ENCODE assay signal across 13 mouse cellular contexts in the genomic region with DNA sequence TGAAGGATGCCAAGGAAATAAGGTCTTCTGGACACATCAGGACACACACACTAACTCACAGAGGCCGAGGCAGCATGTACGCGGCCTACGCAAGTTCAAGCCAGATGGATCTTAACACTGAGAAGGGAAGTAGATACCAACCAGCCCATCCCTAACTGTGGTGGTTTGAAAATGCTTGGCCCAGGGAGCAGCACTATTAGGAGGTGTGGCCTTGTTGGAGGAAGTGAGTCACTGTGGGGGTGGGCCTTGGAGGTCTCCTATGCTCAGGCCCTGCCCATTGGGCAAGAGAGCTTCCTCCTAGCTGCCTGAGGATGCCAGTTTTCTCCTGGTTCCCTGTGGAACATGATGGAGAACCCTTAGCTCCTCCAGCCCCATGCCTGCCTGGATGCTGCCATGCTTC.
"Had no signal": no experiment of that assay in that cellular context is flagged by ENCODE, and none has a peak within 500 bp of the region (broad histone marks: within the 10 kb centered on the region; RNA-seq: fewer than 3 reads in every experiment).

No protein-coding gene starts in this region.

- DNase-seq: lung, embryonic 14.5 days; lung, postnatal 10 days; lung, postnatal 4 days; midbrain, embryonic 14.5 days; retina, postnatal 1 day; right cerebral cortex, adult 18-20 months; right cerebral cortex, postnatal 25 days; right cerebral cortex, postnatal 4 days; spleen, adult 18-20 months; thymus, adult 18-20 months; thymus, postnatal 14 days; thymus, postnatal 36 days had no signal

- ATAC-seq: midbrain, embryonic 16.5 days had no signal
